Mouse (Mus musculus): ENCODE measurements around the gene Tpt1.

DNA sequence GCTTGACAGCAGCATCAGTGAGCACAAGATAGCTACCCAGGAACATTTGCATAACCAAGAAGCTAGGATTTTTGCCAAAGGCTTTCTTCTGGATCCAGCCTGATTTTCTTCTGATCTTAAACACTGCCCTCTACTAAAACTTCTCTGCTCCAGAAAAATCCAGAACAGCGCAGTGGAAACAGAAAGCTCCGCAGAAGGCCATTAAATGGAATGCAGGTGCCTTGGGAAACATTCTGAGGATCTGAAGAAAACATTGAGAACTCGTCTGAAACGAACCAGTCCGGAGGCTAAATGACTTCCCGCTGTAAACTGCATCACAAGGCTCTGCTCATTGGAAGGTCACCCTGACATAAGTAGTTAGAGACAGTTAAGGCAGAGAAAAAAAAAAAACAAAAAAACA lies 35.0 kb upstream of the Tpt1 start:
- TF ChIP-seq CTCF (IDR thresholded peaks at IDR 0.05; ENCODE audit: borderline replicate concordance, control insufficient read depth, extremely low read depth, insufficient read depth, low read length, poor library complexity) (no peak), POLR2A (IDR thresholded peaks at IDR 0.05; ENCODE audit: control insufficient read depth, extremely low read depth, insufficient read depth, low read length, poor library complexity) (no peak)

All from thymus, adult 2 months (tissue).